Mouse (Mus musculus) lung, adult 2 months (tissue): ENCODE data around the gene Kif24.

ENCODE experiments used
- CTCF ChIP-seq: fragments of 200-500 bp; IDR thresholded peaks from 2 replicates; pipeline ENCODE4 v1.5.1; 2011; ENCODE audit warnings: mild to moderate bottlenecking, low read length, control low read depth; ENCODE audit not compliant: insufficient read depth
- POLR2A ChIP-seq: fragments of 200-500 bp; IDR thresholded peaks from 2 replicates; pipeline ENCODE4 v1.6.1; 2011; ENCODE audit warnings: low read depth, mild to moderate bottlenecking, control low read depth, low read length, borderline replicate concordance; ENCODE audit errors: extremely low read depth

GRCm38 (mm10) chr4:41480254-41480653, 15.6 kb upstream of the Kif24 start:
- TF ChIP-seq CTCF (no peak), POLR2A (no peak)
